Mouse (Mus musculus) adrenal gland, postnatal 36 days (tissue): Measurements from ENCODE around the gene Cdca7. TPM values are rescaled to one million over a fixed set of nuclear protein-coding genes. Genes with fewer than 3 reads are reported as not detected.

ENCODE experiments used
- DNase-seq, 2 experiments: peaks; one replicate each; pipeline ENCODE4 v3.0.0; 2021; ENCODE audit warnings: mixed read lengths in 1 of 2
- long read RNA-seq, 2 experiments: library from polyadenylated mRNA; stranded (forward); transcript quantifications; one replicate each; pipeline ENCODE4 v2.0.0; 2021; ENCODE audit warnings: borderline sequencing depth in 2 of 2
- total RNA-seq, 2 experiments: library from RNA; stranded (reverse); gene quantifications; 2 replicates each; pipeline ENCODE4 v1.2.3; 2021

Gene Cdca7
- 1 to 10 TPM; 3.6 to 4.3 TPM for total RNA-seq
- long read RNA-seq, experiment 1, transcript Cdca7-201 (9 exons, 2,424 nt): major isoform, 12 of 13 reads
- long read RNA-seq, experiment 1, partial matches to known transcripts: 1 of 13 reads
- long read RNA-seq, experiment 1, other reads (novel, unspliced or antisense): 0 of 13 reads
- long read RNA-seq, experiment 2, partial matches to known transcripts: 0 of 2 reads
- long read RNA-seq, experiment 2, other reads (novel, unspliced or antisense): 0 of 2 reads

DNA sequence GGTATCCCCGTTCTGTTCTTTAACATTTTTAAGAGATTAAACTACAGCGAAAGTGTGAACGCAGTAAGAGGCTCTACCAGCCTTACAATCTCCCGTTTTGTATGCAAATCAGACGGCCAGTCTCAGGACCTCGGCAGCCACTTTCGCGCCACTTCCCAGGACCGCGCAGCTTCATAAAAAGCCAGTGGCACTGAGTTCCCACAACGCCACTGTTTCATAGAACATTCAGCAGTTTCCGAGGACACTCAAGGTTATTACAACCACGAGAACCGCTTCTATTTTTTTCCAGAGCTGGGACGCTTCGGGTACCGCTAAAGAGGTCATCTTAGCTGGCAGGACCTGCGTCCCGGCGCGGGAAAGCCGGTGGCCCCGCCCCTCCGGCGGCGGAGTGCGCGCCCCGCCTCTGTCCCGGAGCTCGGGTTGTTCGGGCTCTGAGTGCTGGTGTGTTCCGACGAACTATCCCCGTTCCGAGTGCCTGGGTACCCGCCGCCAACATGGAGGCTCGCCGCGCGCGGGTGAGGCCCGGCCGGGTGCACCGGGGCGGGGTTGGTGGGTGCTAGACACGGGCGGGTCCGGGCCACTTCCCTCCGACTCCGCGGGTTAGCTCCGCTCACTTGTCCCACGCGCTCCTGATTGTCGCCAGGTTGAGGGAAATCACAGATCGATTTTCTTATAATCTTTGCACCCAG lies at the start of gene Cdca7:
TSS of gene Cdca7 (plus strand) at position 363 of the 689 bp plus-strand sequence.
- DNase-seq: peak; percentile 84 to 89

- DNase-seq: no peak
These were observed 49.2 kb upstream of the Cdca7 start for GRCm38 (mm10) chr2:72426776-72427175.

GRCm38 (mm10) chr2:72427288-72427687 lies 48.7 kb upstream of the Cdca7 start:
- DNase-seq: no peak

GRCm38 (mm10) chr2:72438941-72439533 lies 36.9 kb upstream of the Cdca7 start:
- DNase-seq: peak; percentile 70 to 83

- DNase-seq: no peak
These were observed 34.9 kb upstream of the Cdca7 start for GRCm38 (mm10) chr2:72441010-72441409.

DNA sequence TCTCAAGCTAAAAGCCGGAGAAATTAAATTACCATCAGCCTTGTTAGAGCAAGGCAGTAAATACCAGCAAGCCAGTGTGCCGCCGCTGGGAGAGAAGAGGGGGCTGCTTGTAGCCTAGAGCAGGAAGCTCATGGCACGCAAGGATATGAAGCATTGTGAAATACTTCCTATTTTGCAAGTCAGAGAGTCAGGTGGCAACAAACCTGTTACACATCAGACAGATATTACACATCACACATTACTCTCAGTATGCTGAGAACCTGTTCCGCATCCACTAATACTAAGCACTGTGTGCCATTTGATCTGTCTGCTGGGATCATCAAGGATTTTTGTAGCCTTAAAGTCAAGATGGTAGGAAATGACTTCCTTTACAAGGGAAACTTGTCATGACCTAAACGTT lies 33.1 kb upstream of the Cdca7 start:
- no peak for DNase-seq

GRCm38 (mm10) chr2:72443960-72444359 lies 32.0 kb upstream of the Cdca7 start:
- DNase-seq: no peak

- no peak for DNase-seq
These were observed 29.9 kb upstream of the Cdca7 start for GRCm38 (mm10) chr2:72446106-72446505.

GRCm38 (mm10) chr2:72446615-72447014 lies 29.3 kb upstream of the Cdca7 start:
- no peak for DNase-seq

DNA sequence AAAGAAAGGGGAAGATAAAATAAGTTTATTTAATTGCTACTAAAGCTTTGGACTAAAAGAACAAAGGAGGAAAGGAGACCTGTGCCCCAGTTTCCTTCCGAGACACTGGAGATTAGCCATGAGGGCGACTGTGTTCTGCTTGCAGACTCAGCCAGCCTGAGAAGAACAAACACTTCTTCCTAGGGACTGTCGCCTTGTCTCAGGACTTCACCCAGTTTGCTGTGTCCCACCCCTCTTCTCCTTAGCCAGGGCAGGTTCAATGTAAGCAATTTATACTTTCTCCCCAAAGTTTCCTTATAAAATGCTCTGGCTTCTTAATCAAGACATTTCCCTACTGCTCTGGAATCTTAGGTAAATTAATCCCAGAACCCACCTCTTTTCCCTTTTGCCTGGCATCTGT lies 22.4 kb upstream of the Cdca7 start:
- no peak for DNase-seq

DNA sequence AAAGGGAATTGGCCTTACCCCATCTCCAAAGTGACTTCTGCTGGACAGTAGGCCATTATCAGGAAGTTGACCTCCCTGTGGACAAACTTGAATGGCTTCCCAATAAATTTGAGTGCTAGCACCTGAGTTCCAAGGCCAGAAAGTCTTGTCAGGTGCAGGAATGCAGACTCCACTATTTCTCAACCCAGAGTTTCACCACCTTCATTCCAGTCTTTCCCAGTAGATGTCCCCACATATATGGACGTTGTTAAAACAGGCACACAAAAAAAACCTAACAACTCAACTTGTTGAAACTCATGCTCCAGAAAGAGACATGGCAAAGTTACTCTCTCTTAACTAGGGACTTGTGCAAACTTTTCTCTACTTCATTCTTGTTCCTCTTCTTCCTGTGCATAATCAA lies 19.8 kb upstream of the Cdca7 start:
- DNase-seq: no peak

DNA sequence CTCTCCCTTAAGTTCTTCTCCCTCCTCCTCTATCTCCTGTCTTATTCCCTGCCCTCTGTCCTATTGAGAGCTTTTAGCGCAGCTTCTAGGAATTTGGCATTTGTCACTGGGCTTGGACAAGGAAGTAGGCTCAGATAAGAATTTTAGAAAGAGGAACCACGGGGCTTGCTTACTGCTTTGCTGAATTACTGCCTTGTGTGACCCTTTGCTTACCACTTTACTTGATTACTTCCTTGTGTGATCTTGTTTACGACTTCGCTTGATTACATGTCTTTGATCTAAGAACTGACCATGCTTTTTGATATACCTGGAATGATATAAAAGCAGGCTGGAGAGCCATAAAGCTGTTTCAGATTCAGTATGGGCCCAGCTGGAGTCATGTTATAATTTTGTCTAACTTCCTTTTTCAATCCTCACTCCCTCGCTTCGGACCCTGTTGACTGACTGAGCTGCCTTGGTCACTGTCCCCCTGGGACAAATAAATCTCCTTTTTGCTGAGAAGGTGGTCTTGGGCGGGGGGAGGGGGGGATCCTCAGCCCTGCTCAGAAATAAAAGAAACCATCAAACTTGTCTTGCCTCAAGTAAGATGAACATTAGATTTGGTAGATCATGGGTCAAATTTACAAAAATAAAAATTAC lies 11.5 kb upstream of the Cdca7 start:
- no peak for DNase-seq

- DNase-seq: no peak
These were observed 8.4 kb upstream of the Cdca7 start for GRCm38 (mm10) chr2:72467604-72468003.

DNA sequence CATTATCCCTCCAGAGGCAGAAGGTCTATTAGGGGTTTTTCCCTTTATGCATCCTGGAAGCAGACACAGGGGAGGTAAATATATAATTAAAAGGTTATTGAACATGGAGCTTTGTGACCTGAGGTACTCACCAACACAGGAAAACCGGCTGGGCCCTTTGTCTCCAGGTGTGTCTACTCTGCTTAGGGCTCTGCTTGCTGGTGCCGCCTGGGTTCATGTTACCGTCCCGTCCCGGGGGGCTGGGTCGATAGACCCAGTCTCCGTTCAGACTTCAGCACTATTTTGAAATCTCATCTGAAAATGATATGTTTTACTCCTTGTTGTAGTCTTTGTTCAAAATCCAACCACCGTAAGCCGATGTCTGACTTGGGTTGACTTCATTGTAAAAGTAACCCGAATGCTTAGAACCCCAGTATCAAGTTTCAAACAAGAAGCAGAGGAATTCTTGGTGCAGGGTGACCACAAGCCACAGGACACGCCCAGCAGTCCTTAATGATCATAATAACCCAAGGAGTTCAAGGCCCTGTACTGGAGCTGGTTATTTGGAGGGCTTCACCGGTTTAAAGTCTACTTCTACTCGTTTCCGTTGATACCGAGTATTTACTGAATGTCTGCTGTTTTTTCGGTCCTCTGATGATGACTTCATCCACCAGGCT lies 4.4 kb upstream of the Cdca7 start:
- no peak for DNase-seq

DNA sequence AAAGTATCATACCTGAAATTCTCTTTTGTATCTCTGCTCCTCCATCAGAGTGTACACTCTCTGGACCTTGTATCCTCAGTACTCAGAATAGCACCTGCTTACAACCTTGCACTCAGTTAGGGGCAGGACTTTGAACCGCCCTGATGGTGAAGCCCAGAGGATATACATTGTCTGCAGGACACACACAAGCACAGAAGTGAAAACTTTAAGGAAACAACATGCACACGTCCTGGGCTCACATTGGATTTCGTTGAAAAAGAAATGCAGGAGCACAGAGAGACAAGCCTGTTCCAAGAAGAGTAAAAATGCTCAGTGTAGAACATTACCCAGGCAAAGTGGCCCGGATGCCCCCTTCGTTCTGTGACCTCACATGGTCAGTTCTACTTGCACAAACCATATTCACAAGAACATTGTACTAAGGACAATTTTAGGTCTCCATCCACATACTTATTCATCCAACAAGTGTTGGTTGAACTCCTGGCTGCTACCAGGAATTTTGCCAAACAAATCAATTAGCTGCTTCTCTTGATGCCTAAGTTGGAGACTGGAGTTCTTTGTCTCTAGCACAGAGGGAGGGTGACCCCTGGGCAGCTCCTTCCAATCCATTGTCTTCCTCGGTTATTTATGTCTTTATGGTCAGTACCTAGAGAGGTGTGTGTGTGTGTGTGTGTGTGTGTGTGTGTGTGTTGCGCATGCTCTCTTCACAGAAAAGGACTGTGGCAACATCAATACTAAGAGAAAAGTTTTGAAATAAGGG lies 1.2 kb upstream of the Cdca7 start:
- no peak for DNase-seq

- DNase-seq: no peak
These were observed 549 bp upstream of the Cdca7 start for GRCm38 (mm10) chr2:72475423-72475796.

DNA sequence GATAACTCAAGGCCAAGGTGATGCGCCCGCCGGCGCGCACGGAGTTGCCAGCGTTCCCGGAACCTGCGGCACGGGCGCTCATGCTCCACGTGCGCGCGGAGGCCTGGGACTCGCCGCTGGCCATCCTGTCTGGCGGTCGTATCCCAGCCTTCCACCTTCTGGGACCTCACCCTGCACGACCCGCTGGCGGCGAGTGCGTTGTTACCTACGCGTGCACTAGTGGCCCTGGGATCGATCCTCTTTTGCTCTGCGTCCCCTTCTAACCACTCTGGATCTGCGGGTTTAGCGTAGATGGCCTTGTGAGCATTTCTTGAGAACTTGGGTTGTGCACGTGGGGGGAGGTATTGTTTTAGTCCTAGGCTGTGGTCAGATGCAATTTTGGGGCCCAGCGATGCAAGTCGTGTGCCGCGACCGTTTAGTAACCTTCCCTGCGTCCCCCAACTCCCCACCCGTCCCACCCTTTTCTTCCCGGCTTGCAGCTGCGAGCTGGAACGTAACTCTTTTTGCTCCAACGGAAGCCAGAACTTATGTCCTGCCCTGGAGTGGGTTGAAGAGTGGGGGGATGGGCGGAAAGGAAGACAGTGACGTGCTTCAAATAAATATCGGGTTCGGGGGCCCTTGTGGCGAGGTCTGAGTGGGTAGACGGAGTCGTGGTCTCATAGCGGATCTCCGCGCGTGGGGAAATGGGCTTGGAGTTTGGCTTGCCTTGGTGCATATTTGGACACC lies 690 bp downstream of the Cdca7 start:
- DNase-seq: peak; percentile 45 to 60

GRCm38 (mm10) chr2:72477221-72477620 lies 1.3 kb downstream of the Cdca7 start:
- DNase-seq: no peak

GRCm38 (mm10) chr2:72478176-72478575 lies 2.2 kb downstream of the Cdca7 start:
- no peak for DNase-seq

DNA sequence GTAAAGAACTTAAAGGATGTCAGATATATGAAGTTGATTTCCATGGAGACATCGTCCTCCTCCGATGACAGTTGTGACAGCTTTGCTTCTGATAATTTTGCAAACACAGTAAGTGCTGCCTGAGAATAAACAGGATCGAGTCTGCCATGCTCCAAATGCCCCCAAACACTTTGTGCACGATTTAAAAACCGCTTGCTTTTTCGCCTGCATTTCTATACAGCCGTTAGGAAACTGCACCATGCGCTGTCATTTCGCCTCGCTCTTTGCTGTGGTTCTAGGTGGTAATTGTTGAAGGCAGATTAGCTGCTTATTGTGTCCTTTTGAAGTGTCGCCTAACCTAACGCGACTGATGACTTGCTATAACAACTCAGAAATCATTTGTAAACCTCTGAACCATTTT lies 3.0 kb downstream of the Cdca7 start:
- no peak for DNase-seq

GRCm38 (mm10) chr2:72479818-72480217 lies 3.9 kb downstream of the Cdca7 start:
- no peak for DNase-seq
